Mouse (Mus musculus) liver, embryonic 13.5 days (tissue): Measurements from ENCODE around the gene Prss34. TPM values are rescaled to one million over a fixed set of nuclear protein-coding genes. Genes with fewer than 3 reads are reported as not detected.

Experiments used
- ATAC-seq: fragments of 200-750 bp; cut with Nextera tagmentation; 2 replicates; pipeline ENCODE4 v1.8.0; 2017; ENCODE audit warnings: low read depth, mild to moderate bottlenecking, moderate number of reproducible peaks, moderate library complexity
- DNase-seq: peaks from one replicate; pipeline ENCODE4 v3.0.0; 2022
- H3K27ac ChIP-seq: fragments of 300-500 bp; sonication (generic); 2 replicates; pipeline ENCODE4 v1.5.1; 2015; ENCODE audit warnings: moderate library complexity, mild to moderate bottlenecking, inconsistent platforms
- H3K27me3 ChIP-seq: fragments of 300-500 bp; sonication (generic); 2 replicates; pipeline ENCODE4 v1.6.1; 2015; ENCODE audit warnings: mild to moderate bottlenecking, inconsistent platforms
- H3K36me3 ChIP-seq: fragments of 300-500 bp; sonication (generic); 2 replicates; pipeline ENCODE4 v1.6.1; 2015; ENCODE audit warnings: mild to moderate bottlenecking, inconsistent platforms
- H3K4me1 ChIP-seq: fragments of 300-500 bp; sonication (generic); replicated peaks from 2 replicates; pipeline ENCODE4 v1.6.1; 2015; ENCODE audit warnings: inconsistent platforms
- H3K4me2 ChIP-seq: fragments of 300-500 bp; sonication (generic); 2 replicates; pipeline ENCODE4 v1.6.1; 2015; ENCODE audit warnings: inconsistent platforms, mild to moderate bottlenecking, moderate library complexity
- H3K4me3 ChIP-seq: fragments of 300-500 bp; sonication (generic); replicated peaks from 2 replicates; pipeline ENCODE4 v1.5.1; 2015; ENCODE audit warnings: mild to moderate bottlenecking, inconsistent platforms
- H3K9ac ChIP-seq: fragments of 300-500 bp; sonication (generic); 2 replicates; pipeline ENCODE4 v1.6.1; 2015; ENCODE audit warnings: mild to moderate bottlenecking, inconsistent platforms
- H3K9me3 ChIP-seq: fragments of 300-500 bp; sonication (generic); replicated peaks from 2 replicates; pipeline ENCODE4 v1.6.1; 2016; ENCODE audit warnings: inconsistent platforms
- WGBS: fragments of 180-500 bp; shearing (Covaris S2); methylation state at CpG from one replicate; pipeline ENCODE4 v1.1.7; 2015; ENCODE audit not compliant: insufficient replicate concordance; 5-methylcytosine and 5-hydroxymethylcytosine counted together
- polyA plus RNA-seq: library from polyadenylated mRNA; unstranded; fragments of >200 nt; fragmentation: Nextera tagmentation; extraction: Ambion mirVana; gene quantifications from 2 replicates; pipeline ENCODE4 v1.2.1, GENCODE M21; 2015

Prss34 gene
- polyA plus RNA-seq, 1 experiment from 2014 or later, result 1.2 TPM

DNA sequence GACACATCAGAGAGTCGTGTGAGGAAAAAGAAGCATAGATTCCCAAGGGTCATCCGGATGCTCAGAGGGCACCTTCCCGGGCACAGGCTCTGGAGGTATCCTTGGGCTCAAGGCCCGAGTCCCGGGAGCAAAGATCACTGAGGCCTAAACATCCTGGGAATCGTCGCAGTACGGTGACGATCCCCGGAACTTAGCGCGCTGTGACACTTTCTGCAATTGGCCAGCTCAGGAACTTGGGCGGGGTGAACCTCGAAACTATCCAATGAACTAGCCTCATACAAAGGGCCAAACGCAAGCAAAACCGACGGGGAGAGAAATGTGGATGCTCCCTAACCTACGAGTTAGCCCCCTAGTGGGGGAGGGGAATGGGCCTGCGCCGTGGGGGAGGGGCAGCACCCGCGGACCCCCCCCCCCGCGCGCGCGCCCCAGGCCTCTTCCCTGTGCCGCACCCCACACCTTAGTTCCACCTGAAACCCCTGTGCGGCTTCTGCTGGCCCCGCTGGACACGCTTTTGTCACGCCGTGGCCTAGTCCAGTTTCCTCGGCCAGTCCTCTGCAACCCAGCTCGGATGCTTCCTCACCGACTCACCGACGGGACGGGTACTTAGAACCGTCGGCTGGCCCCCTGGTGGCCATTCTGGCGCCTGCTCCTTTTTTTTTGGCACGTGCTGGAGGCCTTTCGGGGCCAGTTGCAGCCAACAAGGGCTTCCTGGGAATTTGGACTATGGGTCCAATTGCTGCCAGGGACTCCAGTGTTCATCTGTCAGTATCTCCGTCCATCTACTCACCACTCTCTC lies 24.3 kb upstream of the Prss34 start:
- DNase-seq, result peak; percentile 92
- Histone ChIP-seq H3K4me1 (peaks cover 47% of the 10 kb centered on the region), H3K9ac (peak overlapping the region; percentile 99), H3K4me3 (peak overlapping the region; percentile 100), H3K36me3 (peaks cover 30% of the 10 kb centered on the region), H3K9me3 (no peaks in the 10 kb centered on the region), H3K4me2 (peak overlapping the region; percentile 95), H3K27ac (peak overlapping the region; percentile 94), H3K27me3 (peaks cover 5% of the 10 kb centered on the region; the same call in 1 of the 2 replicates)
- under 1% methylated on average over 45 of the region's 45 CpGs for whole genome bisulfite sequencing
- peak; percentile 80 for ATAC-seq

DNA sequence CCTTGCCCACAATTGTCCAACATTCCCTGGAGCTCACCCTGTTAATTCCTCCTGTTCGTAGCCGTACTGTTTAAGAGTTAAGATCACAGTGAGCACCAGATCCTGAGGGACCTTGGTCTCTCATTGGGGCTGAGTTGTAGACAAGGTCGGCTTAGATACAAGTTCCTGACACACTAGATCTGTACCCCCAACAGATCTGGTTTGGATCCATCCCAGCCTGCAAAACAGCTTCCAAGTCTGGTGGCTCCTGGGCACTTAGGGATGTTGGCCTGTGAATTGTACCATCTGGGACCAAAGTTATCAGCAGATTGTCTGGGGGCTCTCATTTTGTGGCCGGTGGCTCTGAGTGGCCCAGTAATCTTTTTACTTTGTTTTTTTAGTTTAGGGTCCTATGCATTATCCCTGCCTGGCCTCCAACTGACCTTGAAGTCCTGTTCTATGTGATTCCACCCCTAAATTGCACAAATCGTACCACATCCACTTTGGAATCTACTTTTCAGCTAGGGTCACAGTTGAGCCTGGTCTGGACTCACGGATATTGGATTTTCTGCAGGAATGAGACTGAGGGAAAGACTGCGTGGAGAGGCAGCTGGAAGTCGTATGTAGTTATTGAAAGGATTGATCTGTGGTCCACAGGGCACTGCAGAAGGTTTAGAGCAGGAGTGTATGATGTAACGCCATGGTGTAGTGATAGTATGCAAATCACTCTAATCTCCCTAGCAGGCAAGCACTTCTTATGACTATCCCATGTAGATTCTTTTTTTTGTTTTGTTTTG lies 23.4 kb upstream of the Prss34 start, which contains the start of gene Ube2i:
TSS of gene Ube2i (minus strand) at position 52 of the 776 bp plus-strand sequence.
- Histone ChIP-seq H3K4me2 (peak within 1 kb of the TSS; percentile 95), H3K4me3 (peak within 1 kb of the TSS; percentile 100), H3K27me3 (peaks cover 10% of the 10 kb centered on the region; the same call in 1 of the 2 replicates), H3K9ac (peak within 1 kb of the TSS; percentile 99), H3K9me3 (no peaks in the 10 kb centered on the region), H3K36me3 (peaks cover 22% of the 10 kb centered on the region), H3K4me1 (peaks cover 41% of the 10 kb centered on the region), H3K27ac (peak within 1 kb of the TSS; percentile 94)
- no peak for DNase-seq
- 64% methylated on average over 9 of the region's 9 CpGs for WGBS
- ATAC-seq, result no peak

DNA sequence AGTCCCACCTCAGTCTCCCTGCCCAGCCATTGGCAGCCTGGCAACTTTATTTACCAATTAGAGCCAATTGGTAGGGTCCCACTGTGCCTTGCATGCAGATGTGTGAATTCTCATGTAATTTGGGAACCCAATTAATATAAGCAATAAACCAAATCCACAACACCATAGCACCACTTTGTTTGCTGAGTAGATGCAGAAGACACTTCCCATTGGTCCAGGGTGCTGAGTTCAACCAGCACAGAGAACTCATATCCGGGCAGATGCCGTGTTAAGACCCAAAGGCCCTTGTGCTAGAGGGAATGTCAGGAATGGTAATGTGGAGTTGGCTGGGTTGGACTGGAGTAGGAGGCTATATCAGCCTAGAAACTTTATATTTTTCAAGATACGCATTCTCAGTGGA lies 22.4 kb upstream of the Prss34 start:
- H3K27ac ChIP-seq, result no peak overlapping the region
- H3K9ac ChIP-seq, result no peak overlapping the region
- H3K36me3 ChIP-seq, result peaks cover 11% of the 10 kb centered on the region
- no peak for ATAC-seq
- WGBS, result 89% methylated on average over 3 of the region's 3 CpGs
- no peak overlapping the region for H3K4me3 ChIP-seq
- no peak overlapping the region for H3K4me2 ChIP-seq
- H3K27me3 ChIP-seq, result peaks cover 10% of the 10 kb centered on the region; the same call in 1 of the 2 replicates
- no peaks in the 10 kb centered on the region for H3K9me3 ChIP-seq
- DNase-seq, result no peak
- peaks cover 30% of the 10 kb centered on the region for H3K4me1 ChIP-seq

- DNase-seq (peak; percentile 63), ATAC-seq (peak; percentile 84)
- 0 out of 2 replicates have a peak overlapping the region, but pooled peaks have one; percentile 16 for H3K27ac ChIP-seq
These were observed 16.1 kb upstream of the Prss34 start for GRCm38 (mm10) chr17:25282133-25282532.

DNA sequence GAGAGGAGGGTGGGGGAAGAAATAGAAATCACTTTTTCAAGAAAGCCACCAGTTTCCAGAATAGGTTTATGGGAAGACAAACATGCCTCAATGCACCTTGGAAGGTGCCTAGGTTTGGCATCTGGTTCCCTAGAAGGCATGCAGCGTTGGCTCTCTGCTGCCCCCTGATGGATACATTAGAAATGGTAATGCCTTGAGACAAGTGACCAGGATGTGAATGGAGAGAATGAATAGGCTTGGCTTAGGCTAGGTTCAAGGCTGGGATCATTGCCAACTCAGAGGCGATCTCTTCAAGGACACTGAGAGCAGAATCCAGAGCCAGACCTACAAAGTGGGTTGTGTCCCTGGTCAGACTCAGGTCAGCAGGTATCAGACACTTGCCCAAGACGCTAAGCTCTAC lies 13.2 kb upstream of the Prss34 start:
- H3K4me3 ChIP-seq, result no peak overlapping the region
- no peak overlapping the region for H3K4me2 ChIP-seq
- no peak overlapping the region for H3K27ac ChIP-seq
- H3K9me3 ChIP-seq, result no peaks in the 10 kb centered on the region
- H3K4me1 ChIP-seq, result peaks cover 11% of the 10 kb centered on the region
- DNase-seq (peak; percentile 63), ATAC-seq (peak; percentile 54; the same call in 1 of the 2 replicates)
- H3K9ac ChIP-seq, result no peak overlapping the region
- WGBS, result 29% methylated on average over 3 of the region's 3 CpGs
- H3K27me3 ChIP-seq, result no peaks in the 10 kb centered on the region
- no peaks in the 10 kb centered on the region for H3K36me3 ChIP-seq

More at GRCm38 (mm10) chr17:25282133-25282532, 16.1 kb upstream of the Prss34 start:
- 18% methylated on average over 11 of the region's 11 CpGs for WGBS
- peak overlapping the region; percentile 13; the same call in 1 of the 2 replicates for H3K4me3 ChIP-seq
- H3K9me3 ChIP-seq, result no peaks in the 10 kb centered on the region
- H3K4me1 ChIP-seq, result peaks cover 11% of the 10 kb centered on the region
- peak overlapping the region; percentile 47 for H3K4me2 ChIP-seq
- peak overlapping the region; percentile 30; the same call in 1 of the 2 replicates for H3K9ac ChIP-seq
- peaks cover 10% of the 10 kb centered on the region; the same call in 1 of the 2 replicates for H3K27me3 ChIP-seq
- no peaks in the 10 kb centered on the region for H3K36me3 ChIP-seq

DNA sequence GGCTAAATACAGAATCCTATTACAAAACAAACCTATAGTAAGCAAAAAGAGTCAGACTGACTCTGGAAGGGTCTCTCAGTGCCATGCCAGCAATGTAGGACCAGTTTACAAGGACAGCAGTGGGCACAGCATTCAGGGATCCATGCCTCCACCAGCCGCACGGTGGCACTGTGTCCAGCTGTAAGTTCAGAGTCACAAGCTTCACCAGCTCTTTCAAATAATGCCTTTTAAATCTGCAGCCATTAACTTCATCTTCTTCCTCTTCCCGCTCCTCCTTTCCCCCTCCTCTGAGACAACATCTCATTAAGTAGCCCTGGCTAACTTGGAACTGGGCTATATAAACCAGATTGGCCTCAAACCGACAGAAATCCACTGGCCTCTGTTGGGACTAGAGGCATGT lies 9.4 kb upstream of the Prss34 start:
- no peak overlapping the region for H3K27ac ChIP-seq
- peak; percentile 22 for DNase-seq
- H3K9ac ChIP-seq, result no peak overlapping the region
- no peak for ATAC-seq
- WGBS, result 22% methylated on average over 4 of the region's 4 CpGs
- H3K4me2 ChIP-seq, result no peak overlapping the region
- no peak overlapping the region for H3K4me3 ChIP-seq
- peaks cover 7% of the 10 kb centered on the region; the same call in 1 of the 2 replicates for H3K27me3 ChIP-seq
- no peaks in the 10 kb centered on the region for H3K9me3 ChIP-seq
- no peaks in the 10 kb centered on the region for H3K36me3 ChIP-seq
- peaks cover 2% of the 10 kb centered on the region; the same call in 1 of the 2 replicates for H3K4me1 ChIP-seq

- no peak overlapping the region for H3K27ac ChIP-seq
- no peaks in the 10 kb centered on the region for H3K9me3 ChIP-seq
- H3K36me3 ChIP-seq, result no peaks in the 10 kb centered on the region
- DNase-seq (no peak), ATAC-seq (peak; percentile 20; the same call in 1 of the 2 replicates)
- H3K4me3 ChIP-seq, result no peak overlapping the region
- H3K9ac ChIP-seq, result no peak overlapping the region
- H3K4me1 ChIP-seq, result peaks cover 3% of the 10 kb centered on the region; the same call in 1 of the 2 replicates
- 27% methylated on average over 4 of the region's 4 CpGs for WGBS
- no peak overlapping the region for H3K4me2 ChIP-seq
- peaks cover 7% of the 10 kb centered on the region; the same call in 1 of the 2 replicates for H3K27me3 ChIP-seq
These were observed 7.8 kb upstream of the Prss34 start for GRCm38 (mm10) chr17:25290411-25290810.

GRCm38 (mm10) chr17:25293495-25293894 lies 4.7 kb upstream of the Prss34 start:
- Histone ChIP-seq H3K36me3 (no peaks in the 10 kb centered on the region), H3K9ac (no peak overlapping the region), H3K27me3 (peaks cover 21% of the 10 kb centered on the region), H3K9me3 (no peaks in the 10 kb centered on the region), H3K4me1 (peaks cover 3% of the 10 kb centered on the region; the same call in 1 of the 2 replicates), H3K4me2 (no peak overlapping the region), H3K4me3 (no peak overlapping the region), H3K27ac (no peak overlapping the region)
- WGBS, result 14% methylated on average over 5 of the region's 5 CpGs
- ATAC-seq (no peak), DNase-seq (no peak)

- DNase-seq, result no peak
- Histone ChIP-seq H3K36me3 (no peaks in the 10 kb centered on the region), H3K4me1 (peaks cover 3% of the 10 kb centered on the region; the same call in 1 of the 2 replicates), H3K27me3 (peaks cover 25% of the 10 kb centered on the region), H3K9me3 (no peaks in the 10 kb centered on the region), H3K27ac (no peak overlapping the region), H3K4me3 (no peak overlapping the region), H3K4me2 (no peak overlapping the region), H3K9ac (no peak overlapping the region)
- ATAC-seq, result no peak
- 57% methylated on average over 1 of the region's 1 CpGs for WGBS
These were observed 4.1 kb upstream of the Prss34 start for GRCm38 (mm10) chr17:25294111-25294510.

DNA sequence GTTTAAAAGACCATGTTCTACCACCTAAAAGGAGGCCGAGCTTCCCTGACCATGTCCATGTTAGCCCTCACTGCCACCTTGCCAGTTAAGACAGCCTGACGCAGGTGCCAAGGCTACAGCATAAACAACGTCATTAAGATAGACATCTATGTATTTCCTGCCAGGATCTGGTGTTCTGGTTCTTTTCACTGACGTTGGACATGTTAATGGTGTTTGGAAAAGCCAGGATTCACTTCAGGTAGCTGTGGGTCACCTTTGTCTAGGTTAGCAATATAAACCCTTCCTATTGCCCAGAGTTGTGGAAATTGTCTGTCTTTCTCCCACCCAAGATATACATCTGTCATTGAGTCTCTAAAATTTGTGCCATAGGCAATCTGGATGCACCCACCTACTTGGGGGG lies 10.2 kb downstream of the Prss34 start, which contains the start of gene Prss28:
TSS of gene Prss28 (plus strand) at position 301 of the 400 bp plus-strand sequence.
- Histone ChIP-seq H3K4me3 (no peak within 1 kb of the TSS), H3K27me3 (peaks cover 9% of the 10 kb centered on the region; the same call in 1 of the 2 replicates), H3K27ac (no peak within 1 kb of the TSS), H3K9ac (no peak within 1 kb of the TSS), H3K36me3 (no peaks in the 10 kb centered on the region), H3K9me3 (no peaks in the 10 kb centered on the region), H3K4me2 (no peak within 1 kb of the TSS), H3K4me1 (no peaks in the 10 kb centered on the region)
- DNase-seq (no peak), ATAC-seq (no peak)
- WGBS, result 49% methylated on average over 4 of the region's 4 CpGs

GRCm38 (mm10) chr17:25318354-25318753 lies 20.2 kb downstream of the Prss34 start, which contains the start of gene Prss29:
Prss29 (plus strand) TSS chr17:25318654.
- Histone ChIP-seq H3K4me3 (no peak within 1 kb of the TSS), H3K9ac (no peak within 1 kb of the TSS), H3K4me1 (peaks cover 3% of the 10 kb centered on the region; the same call in 1 of the 2 replicates), H3K36me3 (no peaks in the 10 kb centered on the region), H3K27ac (no peak within 1 kb of the TSS), H3K27me3 (peaks cover 12% of the 10 kb centered on the region; the same call in 1 of the 2 replicates), H3K4me2 (no peak within 1 kb of the TSS), H3K9me3 (no peaks in the 10 kb centered on the region)
- no peak for DNase-seq
- ATAC-seq, result no peak
- WGBS, result 41% methylated on average over 5 of the region's 5 CpGs
